Mouse (Mus musculus) left cerebral cortex, adult 2 months (tissue): ENCODE data around the gene Ifitm2. TPM values are rescaled to one million over a fixed set of nuclear protein-coding genes. Genes with fewer than 3 reads are reported as not detected.
A peak's percentile ranks its signal among the peaks of the same experiment; 100 is the strongest.

ENCODE experiments used
- DNase-seq, 2 experiments: peaks; one replicate each; pipeline ENCODE4 v3.0.0; 2021 to 2022; ENCODE audit warnings: low spot score in 2 of 2, mixed read lengths in 1 of 2; ENCODE audit errors: extremely low spot score in 1 of 2
- H3K27ac ChIP-seq: fragments of 200-600 bp; 2 replicates; pipeline ENCODE4 v1.8.1; 2022
- H3K4me3 ChIP-seq: fragments of 200-600 bp; 2 replicates; pipeline ENCODE4 v1.8.1; 2022
- CTCF ChIP-seq: fragments of 200-600 bp; IDR thresholded peaks from 2 replicates; pipeline ENCODE4 v1.8.1; 2022; ENCODE audit warnings: antibody characterized with exemption, mild to moderate bottlenecking, moderate library complexity
- intact Hi-C: fragments of 180-260 bp; cut with DNase I; formaldehyde crosslinking; loops from one replicate; pipeline ENCODE4 v1.15.1; 2025
- total RNA-seq, 2 experiments: library from RNA; stranded (reverse); gene quantifications; 2 replicates each; pipeline ENCODE4 v1.2.3; 2021

The Ifitm2 gene
- total RNA-seq, 2 experiments from 2014 or later: 10.8 to 17.7 TPM

DNA sequence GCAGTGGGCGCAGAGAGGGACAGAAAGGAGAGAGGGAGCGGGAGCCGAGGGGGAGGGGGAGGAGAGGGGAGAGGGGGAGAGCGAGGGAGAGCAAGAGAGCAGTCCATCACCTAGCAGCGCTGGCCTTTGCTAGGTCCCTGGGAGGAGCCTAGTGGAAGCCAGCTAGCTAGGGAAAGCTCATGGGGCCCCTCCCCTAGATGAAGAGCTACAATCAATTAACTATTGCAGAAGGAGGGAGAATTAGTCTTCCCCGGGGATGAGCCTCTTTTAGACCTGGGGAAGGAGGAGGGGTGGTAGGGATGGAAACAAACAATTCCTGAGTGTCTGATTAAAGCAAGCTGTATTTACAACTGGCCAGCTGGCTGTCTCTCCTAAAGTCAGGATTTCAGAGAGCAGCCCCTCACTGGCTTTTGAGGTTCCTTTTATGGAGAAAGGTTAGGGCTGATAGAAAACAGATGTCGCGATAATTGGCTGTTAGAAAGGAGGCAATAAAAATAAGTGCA is 16.1 kb downstream of the Ifitm2 start:
- intact Hi-C loops: no loop called here
- no peak for DNase-seq

DNA sequence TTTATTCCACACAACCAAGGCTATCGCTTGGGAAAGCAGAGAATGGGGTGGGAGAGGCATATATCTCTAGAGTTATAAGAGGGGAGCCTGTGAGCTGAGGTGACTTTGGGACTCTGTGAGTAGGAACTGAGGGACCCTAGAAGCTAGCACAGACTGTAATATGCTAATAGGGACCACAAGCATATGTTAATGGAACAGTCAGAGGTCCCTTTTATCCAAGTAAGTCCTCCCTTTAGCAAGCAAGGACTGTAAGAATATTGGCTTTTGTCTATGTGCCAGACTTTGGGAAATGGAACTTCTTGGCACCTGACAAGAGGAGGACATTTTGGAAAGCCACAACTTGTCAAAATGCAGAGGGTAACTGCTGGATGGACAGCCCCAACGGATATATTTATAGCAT is 16.9 kb downstream of the Ifitm2 start:
- TF ChIP-seq CTCF: no peak
- no peak for DNase-seq

More for the DNA sequence above, 16.1 kb downstream of the Ifitm2 start:
- H3K4me3 ChIP-seq: no peak overlapping the region
- H3K27ac ChIP-seq: no peak overlapping the region
- TF ChIP-seq CTCF: no peak

DNA sequence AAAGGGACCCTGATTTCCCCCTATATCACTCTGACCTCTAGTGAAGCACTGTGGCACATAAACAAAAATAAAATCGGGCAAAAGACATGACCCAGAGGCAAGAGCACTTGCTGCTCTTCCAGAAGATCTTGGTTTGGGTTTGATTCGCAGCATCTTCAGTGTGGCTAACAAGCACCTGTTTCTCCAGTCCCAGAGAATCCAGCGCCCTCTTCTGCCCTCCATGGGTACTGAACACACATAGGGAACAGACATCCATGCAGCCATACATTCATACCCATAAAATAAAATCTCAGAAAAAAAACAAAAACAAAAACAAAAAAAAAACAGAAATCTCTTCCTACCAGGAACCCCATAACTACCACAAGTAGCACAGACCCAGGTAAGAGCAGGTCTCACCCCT is 17.4 kb downstream of the Ifitm2 start:
- Histone ChIP-seq H3K4me3 (no peak overlapping the region), H3K27ac (no peak overlapping the region)
- TF ChIP-seq CTCF: no peak; the same call in 1 of the 2 replicates
- DNase-seq: no peak
- intact Hi-C loops: no loop called here

More for the DNA sequence above, 16.9 kb downstream of the Ifitm2 start:
- Histone ChIP-seq H3K4me3 (no peak overlapping the region), H3K27ac (no peak overlapping the region)
- intact Hi-C loops: no loop called here

DNA sequence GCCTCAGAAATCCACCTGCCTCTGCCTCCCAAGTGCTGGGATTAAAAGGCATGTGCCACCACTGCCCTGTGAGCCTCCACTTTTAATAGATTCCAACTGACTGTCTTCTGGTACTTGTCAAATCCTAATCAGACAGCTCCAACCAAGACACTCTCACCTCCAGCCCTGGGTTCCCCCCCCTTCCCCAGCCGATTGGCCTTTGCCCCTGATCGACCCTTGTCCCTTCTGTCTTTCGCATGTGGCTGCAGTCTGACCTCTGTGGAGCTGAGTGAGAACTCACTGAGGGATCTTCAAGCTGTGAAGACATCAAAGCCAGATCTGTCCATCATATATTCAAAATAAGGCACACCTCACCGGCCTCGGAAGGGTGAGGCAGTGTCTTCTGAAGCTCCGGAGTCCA is 28.6 kb downstream of the Ifitm2 start:
- Histone ChIP-seq H3K27ac (no peak overlapping the region), H3K4me3 (no peak overlapping the region)
- no peak for TF ChIP-seq CTCF
- DNase-seq: no peak
- intact Hi-C loops: no loop called here

DNA sequence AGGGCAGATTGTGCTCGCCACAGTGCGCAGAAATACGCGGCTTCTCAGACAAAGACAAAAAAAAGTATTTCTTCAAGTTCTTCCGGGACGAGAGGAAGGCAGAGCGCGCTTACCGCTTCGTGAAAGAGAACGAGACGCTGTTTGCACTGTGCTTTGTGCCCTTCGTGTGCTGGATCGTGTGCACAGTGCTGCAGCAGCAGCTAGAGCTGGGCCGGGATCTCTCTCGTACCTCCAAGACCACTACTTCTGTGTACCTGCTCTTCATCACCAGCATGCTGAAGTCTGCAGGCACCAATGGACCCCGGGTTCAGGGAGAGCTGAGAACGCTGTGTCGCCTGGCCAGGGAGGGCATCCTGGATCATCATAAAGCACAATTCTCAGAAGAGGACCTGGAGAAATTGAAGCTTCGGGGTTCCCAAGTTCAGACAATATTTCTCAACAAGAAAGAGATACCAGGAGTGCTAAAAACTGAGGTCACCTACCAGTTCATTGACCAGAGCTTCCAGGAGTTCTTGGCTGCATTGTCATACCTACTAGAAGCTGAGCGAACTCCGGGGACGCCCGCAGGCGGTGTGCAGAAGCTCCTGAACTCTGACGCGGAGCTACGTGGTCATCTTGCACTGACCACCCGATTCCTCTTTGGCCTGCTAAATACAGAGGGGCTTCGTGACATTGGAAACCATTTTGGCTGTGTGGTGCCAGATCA is 32.6 kb downstream of the Ifitm2 start:
- intact Hi-C loops: no loop called here

DNA sequence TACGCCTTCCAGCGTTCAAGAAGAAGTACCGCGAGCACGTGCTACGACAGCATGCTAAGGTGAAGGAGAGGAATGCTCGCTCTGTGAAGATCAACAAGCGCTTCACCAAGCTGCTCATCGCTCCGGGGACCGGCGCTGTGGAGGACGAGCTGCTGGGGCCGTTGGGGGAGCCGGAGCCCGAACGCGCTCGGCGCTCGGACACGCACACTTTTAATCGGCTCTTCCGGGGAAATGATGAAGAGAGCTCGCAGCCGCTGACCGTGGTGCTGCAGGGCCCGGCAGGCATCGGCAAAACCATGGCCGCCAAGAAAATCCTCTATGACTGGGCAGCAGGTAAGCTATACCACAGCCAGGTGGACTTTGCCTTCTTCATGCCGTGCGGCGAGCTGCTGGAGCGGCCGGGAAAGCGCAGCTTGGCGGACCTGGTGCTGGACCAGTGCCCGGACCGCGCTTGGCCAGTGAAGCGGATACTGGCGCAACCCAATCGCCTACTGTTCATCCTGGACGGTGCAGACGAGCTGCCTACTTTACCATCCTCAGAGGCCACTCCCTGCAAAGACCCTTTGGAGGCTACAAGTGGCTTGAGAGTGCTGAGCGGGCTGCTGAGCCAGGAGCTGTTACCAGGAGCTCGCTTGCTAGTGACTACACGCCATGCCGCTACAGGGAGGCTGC is 33.3 kb downstream of the Ifitm2 start:
- H3K4me3 ChIP-seq: peak overlapping the region; percentile 42
- intact Hi-C loops: no loop called here
- no peak overlapping the region for H3K27ac ChIP-seq
- no peak for TF ChIP-seq CTCF
- DNase-seq: peak in 1 of 2 experiments; percentile 51

More for the DNA sequence above, 32.6 kb downstream of the Ifitm2 start:
- no peak for TF ChIP-seq CTCF
- peak overlapping the region; percentile 42 for H3K4me3 ChIP-seq
- DNase-seq: no peak
- no peak overlapping the region for H3K27ac ChIP-seq

DNA sequence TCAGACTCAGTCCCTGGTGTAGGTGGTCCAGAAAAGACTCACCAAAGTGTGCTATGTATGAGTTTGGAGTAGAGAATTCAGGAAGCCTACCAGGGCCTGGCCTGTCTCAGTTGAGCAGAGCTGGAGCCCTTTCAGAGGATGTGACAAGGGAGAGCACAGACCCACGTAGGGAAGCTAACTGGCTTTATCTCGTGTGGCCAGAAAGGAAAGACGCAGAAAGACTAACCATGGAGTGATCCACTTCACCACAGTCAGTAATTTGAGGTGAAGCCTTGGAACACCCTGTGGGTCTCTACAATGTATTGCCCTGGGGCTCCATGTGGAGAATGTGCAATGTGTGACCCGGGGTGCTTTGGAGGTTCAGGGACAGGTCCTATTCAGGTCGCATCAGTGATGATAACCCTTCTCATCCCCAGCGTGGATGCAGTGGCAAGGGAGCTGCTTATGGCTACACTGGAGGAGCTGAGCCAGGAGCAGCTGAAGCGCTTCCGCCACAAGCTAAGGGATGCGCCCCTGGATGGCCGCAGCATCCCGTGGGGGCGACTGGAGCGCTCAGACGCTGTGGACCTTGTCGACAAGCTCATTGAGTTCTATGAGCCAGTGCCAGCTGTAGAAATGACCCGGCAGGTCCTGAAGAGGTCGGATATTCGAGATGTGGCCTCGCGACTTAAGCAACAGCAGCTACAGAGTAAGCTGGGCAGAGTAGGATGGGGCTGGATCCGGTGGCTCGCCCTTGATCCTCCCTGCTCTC is 34.4 kb downstream of the Ifitm2 start:
- TF ChIP-seq CTCF: no peak
- intact Hi-C loops: no loop called here
- H3K4me3 ChIP-seq: no peak overlapping the region
- H3K27ac ChIP-seq: no peak overlapping the region
- DNase-seq: no peak

DNA sequence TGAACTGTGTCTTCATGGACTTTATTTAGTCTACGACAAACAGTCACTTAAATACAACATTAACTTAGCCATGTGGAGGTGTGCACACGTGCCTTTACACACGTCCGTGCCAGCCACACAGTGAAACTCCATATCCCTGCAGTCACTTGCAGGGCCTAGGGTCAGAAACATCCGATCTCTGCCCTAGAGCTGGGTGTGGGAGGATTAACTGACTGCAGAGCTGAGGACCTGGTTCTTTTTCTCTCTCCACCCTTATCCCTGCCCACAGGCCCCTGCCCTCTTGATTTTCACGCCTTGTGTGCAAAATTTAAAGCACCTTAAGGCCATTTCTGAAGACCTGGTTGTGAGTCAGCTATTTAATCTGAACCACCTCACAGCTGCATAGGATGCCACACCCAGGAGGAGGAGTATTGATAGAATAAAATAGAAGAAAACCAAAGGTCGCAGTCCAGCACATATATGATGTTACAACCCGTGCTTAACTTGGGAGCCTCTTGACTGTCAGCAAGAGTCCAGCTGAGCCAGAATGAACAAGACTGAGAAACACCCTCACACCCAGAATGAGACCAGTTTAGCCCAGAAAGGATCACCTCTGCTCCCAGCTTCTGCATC is 35.3 kb downstream of the Ifitm2 start, which contains the start of gene Nlrp6:
Gene Nlrp6 (plus strand): TSS at position 485 of the 612 bp plus-strand sequence.
- Histone ChIP-seq H3K27ac (no peak within 1 kb of the TSS), H3K4me3 (no peak within 1 kb of the TSS)
- no peak for TF ChIP-seq CTCF
- no peak for DNase-seq
- intact Hi-C loops: no loop called here

DNA sequence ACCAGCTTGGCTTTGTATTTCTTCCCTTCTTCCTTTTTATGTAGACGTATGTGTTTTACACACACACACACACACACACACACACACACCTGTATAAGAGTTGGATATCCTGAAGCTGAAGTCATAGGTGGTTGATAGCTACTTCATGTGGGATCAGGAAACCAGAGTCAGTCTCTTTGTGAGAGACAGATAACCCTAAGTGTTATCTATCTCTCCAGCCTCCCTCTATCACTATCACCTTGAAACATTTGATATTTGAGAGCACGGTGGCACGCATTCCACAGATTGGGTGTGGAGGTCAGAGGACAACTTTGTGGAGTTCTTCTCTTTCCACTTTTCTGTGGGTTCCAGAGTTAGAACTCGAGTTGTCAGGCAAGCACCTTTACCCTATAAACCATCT is 35.9 kb downstream of the Ifitm2 start:
- H3K27ac ChIP-seq: no peak overlapping the region
- no peak overlapping the region for H3K4me3 ChIP-seq
- no peak for DNase-seq
- no peak for TF ChIP-seq CTCF
- intact Hi-C loops: no loop called here

DNA sequence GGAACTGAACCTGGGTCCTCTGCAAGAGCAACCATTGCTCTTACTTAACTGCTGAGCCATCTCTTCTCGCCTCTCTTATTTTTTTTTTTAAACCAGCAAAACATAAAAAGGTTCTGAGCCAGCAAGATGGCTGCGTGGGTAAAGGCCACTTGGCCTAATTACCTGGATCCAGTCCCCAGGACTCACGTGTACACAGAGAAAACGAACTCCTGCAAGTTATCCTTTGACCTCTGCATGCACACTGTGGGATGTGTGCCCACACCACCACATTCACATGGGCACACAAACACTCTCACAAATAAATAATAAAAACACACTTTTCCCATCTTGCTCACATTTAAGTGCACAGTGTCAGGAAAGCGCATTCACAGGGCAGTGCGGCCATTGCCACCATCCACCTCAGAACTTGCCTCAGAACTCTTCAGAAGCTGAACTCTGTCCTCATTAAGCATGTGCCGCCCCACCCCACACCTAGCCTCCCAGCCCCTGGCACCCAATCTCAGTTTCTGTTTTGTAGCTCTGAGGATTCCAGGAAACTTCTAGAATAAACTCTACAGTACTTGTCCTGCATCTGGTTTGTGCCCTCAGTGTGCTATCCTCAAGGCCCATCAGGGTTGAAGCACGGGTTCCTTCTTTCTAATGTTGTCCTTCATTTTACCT is 41.6 kb downstream of the Ifitm2 start:
- no peak overlapping the region for H3K27ac ChIP-seq
- no peak for DNase-seq
- no peak overlapping the region for H3K4me3 ChIP-seq
- no peak for TF ChIP-seq CTCF
- intact Hi-C loops: no loop called here

DNA sequence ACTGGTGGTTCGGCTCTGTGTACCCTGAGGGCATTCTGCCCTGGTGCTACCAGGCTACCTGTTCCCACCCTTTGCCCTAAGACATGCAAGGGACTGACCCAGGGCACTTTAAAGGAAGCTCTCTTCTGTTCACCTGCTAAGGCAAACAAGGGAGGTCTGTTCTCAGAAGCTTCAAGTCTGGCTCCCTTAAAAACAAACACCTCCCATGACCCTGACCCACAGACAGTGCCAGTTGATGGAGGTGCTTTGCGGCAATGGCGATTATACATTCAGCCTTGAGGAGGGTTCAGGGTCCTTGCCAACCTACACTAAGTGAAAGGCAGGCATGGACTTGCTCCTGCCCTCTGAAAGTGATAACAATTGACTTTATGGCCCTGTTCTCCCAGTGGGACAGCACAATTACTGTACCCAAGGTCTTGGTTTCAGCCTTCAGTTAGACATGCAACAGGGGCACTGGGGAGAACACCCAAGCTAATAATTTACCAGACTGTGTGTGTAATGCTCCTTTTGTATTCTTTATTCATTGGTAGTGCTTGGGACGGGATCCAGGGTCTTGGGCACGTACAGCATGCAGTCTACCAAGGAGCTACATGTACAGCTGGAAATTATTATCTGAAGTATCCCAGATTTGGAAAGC is 42.8 kb downstream of the Ifitm2 start:
- DNase-seq: no peak
- no peak overlapping the region for H3K4me3 ChIP-seq
- intact Hi-C loops: no loop called here
- H3K27ac ChIP-seq: no peak overlapping the region
- no peak for TF ChIP-seq CTCF
